Mouse (Mus musculus) splenic B cell, adult 2 months (primary cell): ENCODE measurements around the gene Dvl2.

Experiments used
- DNase-seq: peaks from one replicate; pipeline ENCODE4 v3.0.0-alpha.2; 2011; ENCODE audit warnings: low read depth, low spot score
- H3K27me3 ChIP-seq: 2 replicates; pipeline ENCODE4 v1.6.1; 2012; ENCODE audit warnings: mild to moderate bottlenecking, low read length, moderate library complexity, mixed read lengths; ENCODE audit not compliant: control insufficient read depth, poor library complexity, insufficient read depth, severe bottlenecking
- H3K36me3 ChIP-seq: 2 replicates; pipeline ENCODE4 v1.6.1; 2012; ENCODE audit warnings: mild to moderate bottlenecking, low read length, moderate library complexity, mixed read lengths; ENCODE audit not compliant: control insufficient read depth, poor library complexity, insufficient read depth, severe bottlenecking

Gene Dvl2

DNA sequence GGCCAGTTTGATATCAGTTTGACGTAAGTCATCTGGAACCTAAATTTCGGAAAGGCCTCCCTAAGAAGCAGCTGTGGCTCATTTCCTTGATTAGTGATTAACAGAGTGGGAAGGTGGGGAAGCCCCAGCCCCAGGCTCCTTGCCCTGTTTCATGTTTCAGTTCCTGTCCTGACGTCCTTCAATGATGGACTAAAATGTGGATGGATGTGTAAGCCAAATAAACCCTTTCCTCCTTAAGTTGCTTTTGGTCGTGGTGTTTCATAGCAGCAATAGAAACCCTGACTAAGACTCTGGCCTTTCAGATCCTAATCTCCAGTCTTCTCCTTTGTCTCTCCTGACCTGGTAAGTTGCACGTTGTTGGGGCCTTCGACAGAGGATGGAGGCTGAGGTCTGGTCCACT, 30.2 kb upstream of the Dvl2 start:
- DNase-seq = peak; percentile 47
- H3K27me3 ChIP-seq = no peaks in the 10 kb centered on the region
- H3K36me3 ChIP-seq = peaks cover 4% of the 10 kb centered on the region; the same call in 1 of the 2 replicates

DNA sequence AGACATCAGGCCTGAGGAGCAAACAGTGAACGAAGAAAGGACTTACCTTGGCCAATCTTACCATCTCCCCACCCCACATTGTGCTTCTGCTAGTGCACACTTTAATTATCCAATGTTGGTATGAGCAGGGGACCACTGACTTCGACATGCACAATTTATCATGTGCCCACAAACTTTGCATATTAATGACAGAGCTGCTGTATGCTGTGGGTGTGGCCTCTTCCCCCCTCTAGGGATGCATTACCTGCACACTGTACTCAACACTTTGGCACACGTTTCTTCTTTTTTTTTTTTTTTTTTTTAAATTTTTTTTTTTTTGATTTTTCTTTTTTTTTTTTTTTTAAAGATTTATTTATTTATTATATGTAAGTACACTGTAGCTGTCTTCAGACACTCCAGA, 29.6 kb upstream of the Dvl2 start:
- Histone ChIP-seq H3K36me3 (peaks cover 6% of the 10 kb centered on the region; the same call in 1 of the 2 replicates), H3K27me3 (no peaks in the 10 kb centered on the region)
- peak; percentile 51 for DNase-seq

GRCm38 (mm10) chr11:69974907-69975306, 25.5 kb upstream of the Dvl2 start:
- peaks cover 9% of the 10 kb centered on the region; the same call in 1 of the 2 replicates for H3K36me3 ChIP-seq
- H3K27me3 ChIP-seq = no peaks in the 10 kb centered on the region; the same call in 1 of the 2 replicates
- DNase-seq = no peak

GRCm38 (mm10) chr11:69976271-69976670, 24.1 kb upstream of the Dvl2 start:
- Histone ChIP-seq H3K27me3 (no peaks in the 10 kb centered on the region; the same call in 1 of the 2 replicates), H3K36me3 (peaks cover 9% of the 10 kb centered on the region; the same call in 1 of the 2 replicates)
- no peak for DNase-seq

GRCm38 (mm10) chr11:69979827-69980195, 20.6 kb upstream of the Dvl2 start:
- H3K27me3 ChIP-seq = no peaks in the 10 kb centered on the region; the same call in 1 of the 2 replicates

GRCm38 (mm10) chr11:69980196-69981140, 19.9 kb upstream of the Dvl2 start:
- Histone ChIP-seq H3K36me3 (peaks cover 11% of the 10 kb centered on the region), H3K27me3 (no peaks in the 10 kb centered on the region; the same call in 1 of the 2 replicates)
- peak; percentile 90 for DNase-seq

More at GRCm38 (mm10) chr11:69979827-69980195, 20.6 kb upstream of the Dvl2 start:
- DNase-seq = no peak
- H3K36me3 ChIP-seq = peaks cover 13% of the 10 kb centered on the region

DNA sequence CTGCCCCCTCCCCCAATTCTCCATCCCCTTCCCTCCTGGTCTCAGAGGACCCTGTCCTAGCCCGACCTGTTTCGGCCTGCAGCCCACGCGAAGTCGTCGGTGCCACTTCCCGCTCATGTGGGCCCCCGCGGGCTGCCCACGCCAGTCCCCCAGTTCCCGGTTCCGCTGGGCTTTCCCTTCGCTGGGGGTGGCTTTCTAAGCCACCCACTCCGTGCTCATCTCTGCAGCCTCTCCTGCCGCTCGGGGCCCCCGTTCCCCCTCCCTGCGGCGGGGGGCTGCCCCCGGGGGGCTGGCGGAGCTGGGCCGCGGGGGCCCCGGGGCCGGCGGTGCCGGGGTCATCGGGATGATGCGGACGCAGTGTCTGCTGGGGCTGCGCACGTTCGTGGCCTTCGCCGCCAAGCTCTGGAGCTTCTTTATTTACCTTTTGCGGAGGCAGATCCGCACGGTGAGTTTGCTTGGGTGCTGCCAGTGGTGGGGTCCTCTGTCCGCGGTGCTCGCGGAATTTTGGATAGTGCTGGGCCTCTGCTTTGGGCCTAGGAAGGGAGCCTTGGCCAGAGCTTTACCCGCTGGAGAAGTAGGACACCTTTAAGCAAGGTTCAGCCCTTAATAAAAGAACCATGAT, 19.1 kb upstream of the Dvl2 start, which contains the start of gene Ctdnep1:
Gene Ctdnep1, plus strand, starts transcription at position 16 of the 622 bp plus-strand sequence.
- H3K27me3 ChIP-seq = no peaks in the 10 kb centered on the region; the same call in 1 of the 2 replicates
- DNase-seq = no peak
- H3K36me3 ChIP-seq = peaks cover 11% of the 10 kb centered on the region

DNA sequence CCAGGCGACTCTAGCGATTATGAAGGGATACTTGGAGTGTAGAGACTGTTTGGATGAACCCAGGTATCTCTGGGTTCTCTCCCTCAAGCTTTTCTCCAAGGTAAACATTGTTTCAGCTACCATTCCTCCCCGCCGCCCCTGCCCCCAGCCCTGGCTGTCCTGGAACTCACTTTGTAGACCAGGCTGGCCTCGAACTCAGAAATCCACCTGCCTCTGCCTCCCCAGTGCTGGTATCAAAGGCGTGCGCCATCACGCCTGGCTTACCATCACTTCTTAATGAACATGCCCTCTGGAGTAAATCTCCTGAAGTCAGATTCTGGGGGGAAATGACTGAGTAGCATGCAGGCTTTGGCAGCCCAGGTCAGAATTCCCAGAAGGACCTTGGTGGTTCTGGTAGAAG, 18.2 kb upstream of the Dvl2 start, which contains the start of gene Elp5:
Gene Elp5, minus strand, starts transcription at position 293 of the 400 bp plus-strand sequence.
- no peaks in the 10 kb centered on the region; the same call in 1 of the 2 replicates for H3K27me3 ChIP-seq
- peaks cover 12% of the 10 kb centered on the region for H3K36me3 ChIP-seq
- DNase-seq = no peak

GRCm38 (mm10) chr11:69982877-69983276, 17.5 kb upstream of the Dvl2 start:
- H3K36me3 ChIP-seq = peaks cover 10% of the 10 kb centered on the region
- H3K27me3 ChIP-seq = no peaks in the 10 kb centered on the region; the same call in 1 of the 2 replicates
- DNase-seq = no peak

- Histone ChIP-seq H3K27me3 (no peaks in the 10 kb centered on the region; the same call in 1 of the 2 replicates), H3K36me3 (peaks cover 10% of the 10 kb centered on the region)
- no peak for DNase-seq
Observed at GRCm38 (mm10) chr11:69983377-69983776, 17.0 kb upstream of the Dvl2 start.

- Histone ChIP-seq H3K27me3 (no peaks in the 10 kb centered on the region; the same call in 1 of the 2 replicates), H3K36me3 (peaks cover 13% of the 10 kb centered on the region)
- DNase-seq = no peak
Observed at GRCm38 (mm10) chr11:69984431-69984830, 16.0 kb upstream of the Dvl2 start.

GRCm38 (mm10) chr11:69989949-69990348, 10.4 kb upstream of the Dvl2 start:
- Histone ChIP-seq H3K36me3 (peaks cover 19% of the 10 kb centered on the region), H3K27me3 (no peaks in the 10 kb centered on the region; the same call in 1 of the 2 replicates)
- no peak for DNase-seq

- DNase-seq = peak; percentile 98
Observed at GRCm38 (mm10) chr11:69990850-69991691, 9.3 kb upstream of the Dvl2 start, which contains the start of gene Gabarap. Gene Gabarap (plus strand): TSS chr11:69991143.

DNA sequence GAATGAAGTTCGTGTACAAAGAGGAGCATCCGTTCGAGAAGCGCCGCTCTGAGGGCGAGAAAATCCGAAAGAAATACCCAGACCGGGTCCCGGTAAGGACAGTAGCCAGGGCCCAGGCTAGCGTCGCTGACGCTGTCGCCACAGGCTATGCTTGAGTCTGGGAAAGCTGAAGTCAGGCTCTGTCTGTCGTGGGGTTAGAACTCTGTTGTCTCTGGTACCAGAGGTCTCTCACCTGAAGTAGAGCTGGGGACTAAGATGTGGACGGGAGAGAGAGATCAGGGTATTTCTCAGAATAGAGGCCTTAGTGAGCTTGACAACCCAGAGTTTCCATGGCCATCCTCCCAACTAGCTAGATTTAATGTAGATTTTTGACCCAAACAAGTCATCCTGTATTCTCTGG, 8.7 kb upstream of the Dvl2 start:
- DNase-seq = no peak
- Histone ChIP-seq H3K27me3 (no peaks in the 10 kb centered on the region; the same call in 1 of the 2 replicates), H3K36me3 (peaks cover 15% of the 10 kb centered on the region)

More at GRCm38 (mm10) chr11:69990850-69991691, 9.3 kb upstream of the Dvl2 start, which contains the start of gene Gabarap:
- Histone ChIP-seq H3K36me3 (peaks cover 18% of the 10 kb centered on the region), H3K27me3 (no peaks in the 10 kb centered on the region; the same call in 1 of the 2 replicates)
